Mouse (Mus musculus): ENCODE measurements around the gene Itgae. TPM values are rescaled to one million over a fixed set of nuclear protein-coding genes. Genes with fewer than 3 reads are reported as not detected.

Itgae gene
- polyA plus RNA-seq, 1 experiment from 2014 or later, result 0.27 TPM

DNA sequence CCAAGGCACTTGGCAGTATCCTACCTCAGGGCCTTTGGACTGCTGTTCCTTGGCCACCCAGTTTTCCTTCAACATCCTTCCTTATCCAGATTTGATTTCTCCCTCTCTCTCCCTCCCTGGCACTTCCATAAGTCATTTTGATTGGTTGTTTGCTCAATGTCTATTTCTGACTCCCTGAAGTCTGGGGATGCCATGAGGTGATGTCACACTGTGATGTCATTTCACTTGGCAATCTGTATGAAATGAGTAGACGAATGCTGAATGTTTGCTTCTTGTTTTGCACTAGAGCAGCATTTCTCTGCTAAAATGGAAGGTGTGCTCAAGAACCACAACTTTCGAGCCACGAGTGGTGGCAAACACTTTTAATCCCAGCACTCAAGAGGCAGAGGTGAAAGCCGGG lies 71.2 kb downstream of the Itgae start:
- Histone ChIP-seq H3K27ac (no peak overlapping the region), H3K9ac (no peak overlapping the region), H3K4me1 (peaks cover 11% of the 10 kb centered on the region; the same call in 1 of the 2 replicates), H3K9me3 (no peaks in the 10 kb centered on the region), H3K36me3 (replicated peaks) (no peaks in the 10 kb centered on the region), H3K27me3 (replicated peaks) (peaks cover 20% of the 10 kb centered on the region), H3K4me3 (no peak overlapping the region), H3K4me2 (no peak overlapping the region)
- 86% methylated on average over 4 of the region's 4 CpGs for WGBS
- ATAC-seq (replicated peaks), result no peak

- peaks cover 20% of the 10 kb centered on the region for H3K27me3 ChIP-seq (replicated peaks)
- no peak overlapping the region for H3K27ac ChIP-seq
- no peak for ATAC-seq (replicated peaks)
Observed at GRCm38 (mm10) chr11:73162284-73162683, 71.9 kb downstream of the Itgae start.

GRCm38 (mm10) chr11:73168071-73168470 lies 77.7 kb downstream of the Itgae start:
- 83% methylated on average over 8 of the region's 8 CpGs for WGBS
- Histone ChIP-seq H3K4me2 (no peak overlapping the region), H3K9me3 (no peaks in the 10 kb centered on the region), H3K27me3 (replicated peaks) (no peaks in the 10 kb centered on the region), H3K4me3 (no peak overlapping the region), H3K27ac (no peak overlapping the region), H3K9ac (no peak overlapping the region), H3K36me3 (replicated peaks) (no peaks in the 10 kb centered on the region), H3K4me1 (no peaks in the 10 kb centered on the region)
- no peak for ATAC-seq (replicated peaks)

More at GRCm38 (mm10) chr11:73162284-73162683, 71.9 kb downstream of the Itgae start:
- Histone ChIP-seq H3K9ac (no peak overlapping the region), H3K36me3 (replicated peaks) (no peaks in the 10 kb centered on the region), H3K4me2 (no peak overlapping the region), H3K4me1 (peaks cover 11% of the 10 kb centered on the region; the same call in 1 of the 2 replicates), H3K4me3 (no peak overlapping the region), H3K9me3 (no peaks in the 10 kb centered on the region)
- 83% methylated on average over 5 of the region's 5 CpGs for WGBS

- no peak overlapping the region for H3K9ac ChIP-seq
- H3K4me1 ChIP-seq, result no peaks in the 10 kb centered on the region
- H3K9me3 ChIP-seq, result no peaks in the 10 kb centered on the region
- no peak overlapping the region for H3K4me3 ChIP-seq
- no peaks in the 10 kb centered on the region for H3K36me3 ChIP-seq (replicated peaks)
- H3K4me2 ChIP-seq, result no peak overlapping the region
- H3K27ac ChIP-seq, result no peak overlapping the region
- H3K27me3 ChIP-seq (replicated peaks), result no peaks in the 10 kb centered on the region
- ATAC-seq (replicated peaks), result no peak
- 83% methylated on average over 6 of the region's 6 CpGs for WGBS
Observed at GRCm38 (mm10) chr11:73168576-73168975, 78.2 kb downstream of the Itgae start.

GRCm38 (mm10) chr11:73169231-73169630 lies 78.8 kb downstream of the Itgae start:
- Histone ChIP-seq H3K36me3 (replicated peaks) (no peaks in the 10 kb centered on the region), H3K27me3 (replicated peaks) (no peaks in the 10 kb centered on the region), H3K27ac (no peak overlapping the region), H3K4me3 (no peak overlapping the region), H3K4me2 (no peak overlapping the region), H3K4me1 (0 out of 2 replicates have a peak, but pooled peaks cover under 1% of the 10 kb centered on the region), H3K9me3 (no peaks in the 10 kb centered on the region), H3K9ac (no peak overlapping the region)
- ATAC-seq (replicated peaks), result no peak
- 38% methylated on average over 4 of the region's 4 CpGs for WGBS

DNA sequence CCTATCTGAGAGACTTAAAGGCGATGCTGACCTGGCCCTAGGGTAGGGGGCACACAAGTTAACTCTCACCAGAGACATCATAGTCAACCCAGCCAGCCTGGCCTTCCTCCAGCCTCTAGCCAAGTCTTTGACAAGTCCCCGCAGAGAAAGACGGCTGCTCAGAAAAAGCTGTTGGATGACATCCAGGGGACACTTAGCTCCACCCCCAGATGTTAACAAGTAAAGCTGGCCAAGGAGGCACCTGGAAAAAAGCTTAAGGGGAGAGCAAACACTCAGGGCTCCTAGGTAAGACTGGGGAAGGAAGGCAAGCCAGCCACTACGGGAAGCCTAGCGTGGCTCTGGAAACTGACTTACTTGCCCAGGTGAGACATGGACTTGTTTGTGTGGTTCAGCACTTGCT lies 81.8 kb downstream of the Itgae start:
- no peak overlapping the region for H3K4me3 ChIP-seq
- ATAC-seq (replicated peaks), result no peak
- H3K27me3 ChIP-seq (replicated peaks), result no peaks in the 10 kb centered on the region
- WGBS, result 69% methylated on average over 5 of the region's 5 CpGs
- H3K4me1 ChIP-seq, result peaks cover 20% of the 10 kb centered on the region
- H3K36me3 ChIP-seq (replicated peaks), result no peaks in the 10 kb centered on the region
- H3K9ac ChIP-seq, result no peak overlapping the region
- no peak overlapping the region for H3K27ac ChIP-seq
- H3K4me2 ChIP-seq, result no peak overlapping the region
- H3K9me3 ChIP-seq, result no peaks in the 10 kb centered on the region

- peak overlapping the region; percentile 85 for H3K9ac ChIP-seq
- ATAC-seq (replicated peaks), result no peak
Observed at GRCm38 (mm10) chr11:73175612-73176011, 85.2 kb downstream of the Itgae start.

DNA sequence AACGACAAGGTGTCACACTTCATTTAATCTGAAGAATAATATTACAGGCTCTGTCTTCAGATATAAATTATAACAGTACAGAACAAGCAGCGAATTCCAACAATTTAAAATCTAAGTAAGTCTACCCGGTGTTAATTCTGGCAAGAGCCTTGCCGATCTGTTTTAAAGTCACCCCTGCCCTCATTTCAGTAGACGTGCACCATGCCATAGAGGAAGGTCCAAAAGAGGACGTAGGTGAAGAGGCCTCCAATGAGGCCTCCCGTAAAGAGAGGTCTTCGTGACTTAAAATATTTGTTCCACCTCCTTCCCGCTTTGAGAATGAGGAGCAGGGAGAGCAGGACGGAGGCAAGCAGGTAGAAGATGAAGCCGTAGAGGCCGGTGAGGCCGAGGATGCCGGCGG lies 85.8 kb downstream of the Itgae start:
- peaks cover 38% of the 10 kb centered on the region for H3K4me1 ChIP-seq

More at GRCm38 (mm10) chr11:73175612-73176011, 85.2 kb downstream of the Itgae start:
- Histone ChIP-seq H3K4me3 (peak overlapping the region; percentile 96), H3K4me2 (peak overlapping the region; percentile 82), H3K27ac (no peak overlapping the region), H3K4me1 (peaks cover 38% of the 10 kb centered on the region), H3K36me3 (replicated peaks) (no peaks in the 10 kb centered on the region), H3K27me3 (replicated peaks) (no peaks in the 10 kb centered on the region), H3K9me3 (no peaks in the 10 kb centered on the region)
- 54% methylated on average over 8 of the region's 8 CpGs for WGBS

GRCm38 (mm10) chr11:73176608-73177508 lies 86.5 kb downstream of the Itgae start, which contains the start of the genes Emc6 and Tax1bp3:
Gene Emc6, minus strand, starts transcription at chr11:73177037.
Gene Tax1bp3, plus strand, starts transcription at chr11:73177083.
- WGBS, result under 1% methylated on average over 81 of the region's 81 CpGs
- Histone ChIP-seq H3K27me3 (replicated peaks) (no peaks in the 10 kb centered on the region), H3K4me1 (peaks cover 38% of the 10 kb centered on the region), H3K9ac (peak within 1 kb of the TSS; percentile 85), H3K4me2 (peak within 1 kb of the TSS; percentile 82), H3K27ac (peak within 1 kb of the TSS; percentile 88), H3K4me3 (peak within 1 kb of the TSS; percentile 96), H3K36me3 (replicated peaks) (no peaks in the 10 kb centered on the region), H3K9me3 (no peaks in the 10 kb centered on the region)
- ATAC-seq (replicated peaks), result peak; percentile 98

More for the DNA sequence above, 85.8 kb downstream of the Itgae start:
- Histone ChIP-seq H3K9ac (peak overlapping the region; percentile 85), H3K27me3 (replicated peaks) (no peaks in the 10 kb centered on the region), H3K4me3 (peak overlapping the region; percentile 96), H3K27ac (peak overlapping the region; percentile 88), H3K4me2 (peak overlapping the region; percentile 82), H3K9me3 (no peaks in the 10 kb centered on the region), H3K36me3 (replicated peaks) (no peaks in the 10 kb centered on the region)
- WGBS, result 2% methylated on average over 15 of the region's 15 CpGs
- ATAC-seq (replicated peaks), result 0 out of 2 replicates have a peak, but pooled peaks have one; percentile 0

GRCm38 (mm10) chr11:73177509-73177875 lies 87.1 kb downstream of the Itgae start:
- Histone ChIP-seq H3K36me3 (replicated peaks) (no peaks in the 10 kb centered on the region; the same call in 1 of the 2 replicates), H3K27me3 (replicated peaks) (no peaks in the 10 kb centered on the region), H3K27ac (peak overlapping the region; percentile 88), H3K4me1 (peaks cover 38% of the 10 kb centered on the region), H3K9ac (peak overlapping the region; percentile 84), H3K9me3 (no peaks in the 10 kb centered on the region), H3K4me3 (peak overlapping the region; percentile 96), H3K4me2 (peak overlapping the region; percentile 82)
- peak; percentile 59 for ATAC-seq (replicated peaks)
- WGBS, result under 1% methylated on average over 28 of the region's 28 CpGs

- WGBS, result 5% methylated on average over 2 of the region's 2 CpGs
- no peak for ATAC-seq (replicated peaks)
- peak overlapping the region; percentile 96 for H3K4me3 ChIP-seq
Observed at GRCm38 (mm10) chr11:73177895-73178294, 87.5 kb downstream of the Itgae start.

GRCm38 (mm10) chr11:73185872-73186615 lies 95.7 kb downstream of the Itgae start:
- peaks cover 18% of the 10 kb centered on the region; the same call in 1 of the 2 replicates for H3K36me3 ChIP-seq (replicated peaks)
- no peaks in the 10 kb centered on the region for H3K4me1 ChIP-seq
- H3K27ac ChIP-seq, result no peak overlapping the region
- H3K9me3 ChIP-seq, result no peaks in the 10 kb centered on the region
- WGBS, result 94% methylated on average over 10 of the region's 10 CpGs
- H3K27me3 ChIP-seq (replicated peaks), result no peaks in the 10 kb centered on the region
- no peak overlapping the region for H3K9ac ChIP-seq
- ATAC-seq (replicated peaks), result no peak
- H3K4me3 ChIP-seq, result no peak overlapping the region
- H3K4me2 ChIP-seq, result no peak overlapping the region

More at GRCm38 (mm10) chr11:73177895-73178294, 87.5 kb downstream of the Itgae start:
- no peaks in the 10 kb centered on the region for H3K27me3 ChIP-seq (replicated peaks)
- H3K27ac ChIP-seq, result peak overlapping the region; percentile 88
- H3K36me3 ChIP-seq (replicated peaks), result no peaks in the 10 kb centered on the region; the same call in 1 of the 2 replicates
- H3K9me3 ChIP-seq, result no peaks in the 10 kb centered on the region
- H3K9ac ChIP-seq, result peak overlapping the region; percentile 84
- H3K4me2 ChIP-seq, result peak overlapping the region; percentile 82
- peaks cover 38% of the 10 kb centered on the region for H3K4me1 ChIP-seq
